Comparison of ENCODE assay signal across 8 mouse cellular contexts in genomic region chr10:13388116-13388922, GRCm38 (mm10).
DNase-seq lines count a peak whose midpoint lies in the region; ATAC-seq lines count a peak whose summit lies in the region.

No protein-coding gene starts in this region.

- no peaks in the 10 kb centered on the region for H3K9me3 ChIP-seq in embryonic facial prominence, embryonic 11.5 days (replicated peaks; ENCODE audit: control insufficient read depth, low read length)

- H3K27ac ChIP-seq in embryonic facial prominence, embryonic 11.5 days (replicated peaks; ENCODE audit: low read depth, low read length): no peak overlapping the region

- intact Hi-C loops in heart, postnatal 10 days (cut with DNase I): no loop called here

- H3K9ac ChIP-seq in embryonic facial prominence, embryonic 11.5 days (replicated peaks; ENCODE audit: low read length): 0 out of 2 replicates have a peak overlapping the region, but pooled peaks have one; percentile 13

- no peaks in the 10 kb centered on the region for H3K36me3 ChIP-seq in embryonic facial prominence, embryonic 11.5 days (replicated peaks; ENCODE audit: control insufficient read depth, insufficient read depth, low read depth, low read length)

- no peaks in the 10 kb centered on the region for H3K27me3 ChIP-seq in embryonic facial prominence, embryonic 11.5 days (ENCODE audit: control insufficient read depth, insufficient read depth, low read length)

- 18% methylated on average over 11 of the region's 11 CpGs for WGBS in embryonic facial prominence, embryonic 11.5 days

- DNase-seq in layer of hippocampus, postnatal 14 days (ENCODE audit: low spot score in 2 of 2): peak; percentile 13 to 16
- no peak for DNase-seq in layer of hippocampus, adult 9-11 months
- peak; percentile 36 for DNase-seq in embryonic facial prominence, embryonic 11.5 days (ENCODE audit: low spot score)
- peak; percentile 42 to 45 for DNase-seq in heart, postnatal 10 days
- DNase-seq in kidney, postnatal 36 days: peak; percentile 7 to 33
- peak; percentile 23 for DNase-seq in lung, postnatal 25 days (ENCODE audit: low spot score)
- peak; percentile 14 for DNase-seq in right cerebral cortex, postnatal 14 days
- DNase-seq in spleen, adult 18-20 months: no peak

- ATAC-seq in embryonic facial prominence, embryonic 11.5 days (replicated peaks; ENCODE audit: insufficient number of reproducible peaks, low FRiP score, low TSS enrichment, low read depth): no peak

- H3K4me2 ChIP-seq in embryonic facial prominence, embryonic 11.5 days (ENCODE audit: low read depth, low read length): peak overlapping the region; percentile 19

- H3K4me3 ChIP-seq in embryonic facial prominence, embryonic 11.5 days (ENCODE audit: low read depth, low read length): no peak overlapping the region

- no peaks in the 10 kb centered on the region for H3K4me1 ChIP-seq in embryonic facial prominence, embryonic 11.5 days (ENCODE audit: control insufficient read depth, insufficient read depth, low read length)

Comparison
In these comparisons a context has a peak if more than half of its experiments do, and no peak if none do; other contexts are left out.
1. DNase-seq: peak in layer of hippocampus, postnatal 14 days (2 of 2), embryonic facial prominence, embryonic 11.5 days (single experiment), heart, postnatal 10 days (2 of 2), kidney, postnatal 36 days (2 of 2), lung, postnatal 25 days (single experiment) and right cerebral cortex, postnatal 14 days (single experiment); none in layer of hippocampus, adult 9-11 months (single experiment) and spleen, adult 18-20 months (0 of 2).